Mouse (Mus musculus): ENCODE results near the gene Aak1. TPM values are rescaled to one million over a fixed set of nuclear protein-coding genes. Genes with fewer than 3 reads are reported as not detected.
A peak's percentile ranks its signal among the peaks of the same experiment; 100 is the strongest.

Gene Aak1
- polyA plus RNA-seq, 1 experiment from 2014 or later, result 16.9 TPM

DNA sequence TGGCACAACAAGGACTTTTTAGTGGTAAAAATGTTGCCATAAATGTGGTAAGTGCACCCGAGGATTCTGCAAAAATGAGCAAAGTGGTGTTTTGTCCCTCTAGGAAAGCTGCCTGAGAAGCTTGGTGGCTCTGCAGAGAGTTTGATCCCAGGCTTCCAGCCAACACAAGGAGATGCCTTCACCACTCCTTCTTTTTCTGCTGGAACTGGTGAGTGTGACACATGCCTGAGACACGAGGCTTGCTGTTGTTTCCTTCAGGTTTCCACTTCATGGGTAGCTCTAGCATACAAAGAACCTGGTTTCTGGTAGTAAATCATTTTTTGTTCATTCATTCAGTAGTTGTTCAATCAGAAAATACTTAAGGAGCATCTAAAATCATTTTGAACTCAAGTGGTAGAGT is 117.8 kb downstream of the Aak1 start:
- no peak overlapping the region for H3K9ac ChIP-seq
- H3K36me3 ChIP-seq, result peaks cover 79% of the 10 kb centered on the region
- no peak overlapping the region for H3K27ac ChIP-seq
- H3K9me3 ChIP-seq, result no peaks in the 10 kb centered on the region
- 84% methylated on average over 2 of the region's 2 CpGs for WGBS
- H3K4me3 ChIP-seq, result no peak overlapping the region
- no peak overlapping the region for H3K4me2 ChIP-seq
- no peaks in the 10 kb centered on the region for H3K27me3 ChIP-seq
- H3K4me1 ChIP-seq, result no peaks in the 10 kb centered on the region
- no peak for ATAC-seq (ENCODE audit: insufficient number of reproducible peaks, insufficient read depth, low FRiP score, low TSS enrichment, low read depth)

- Histone ChIP-seq H3K4me1 (no peaks in the 10 kb centered on the region), H3K36me3 (peaks cover 67% of the 10 kb centered on the region), H3K9ac (no peak overlapping the region), H3K4me3 (no peak overlapping the region), H3K27ac (no peak overlapping the region), H3K9me3 (no peaks in the 10 kb centered on the region), H3K27me3 (no peaks in the 10 kb centered on the region), H3K4me2 (no peak overlapping the region)
- 95% methylated on average over 4 of the region's 4 CpGs for WGBS
- no peak for ATAC-seq (ENCODE audit: insufficient number of reproducible peaks, insufficient read depth, low FRiP score, low TSS enrichment, low read depth)
Measured at GRCm38 (mm10) chr6:86973956-86974355, 124.6 kb downstream of the Aak1 start.

GRCm38 (mm10) chr6:86978156-86978908 is 129.0 kb downstream of the Aak1 start:
- H3K9me3 ChIP-seq, result no peaks in the 10 kb centered on the region
- H3K36me3 ChIP-seq, result peaks cover 48% of the 10 kb centered on the region
- no peak overlapping the region for H3K4me2 ChIP-seq
- no peak overlapping the region for H3K9ac ChIP-seq
- ATAC-seq (ENCODE audit: insufficient number of reproducible peaks, insufficient read depth, low FRiP score, low TSS enrichment, low read depth), result no peak
- H3K27me3 ChIP-seq, result no peaks in the 10 kb centered on the region
- peaks cover 3% of the 10 kb centered on the region; the same call in 1 of the 2 replicates for H3K4me1 ChIP-seq
- H3K27ac ChIP-seq, result no peak overlapping the region
- WGBS, result 92% methylated on average over 8 of the region's 8 CpGs
- H3K4me3 ChIP-seq, result no peak overlapping the region

- Histone ChIP-seq H3K9ac (no peak overlapping the region), H3K27me3 (no peaks in the 10 kb centered on the region), H3K36me3 (peaks cover 48% of the 10 kb centered on the region), H3K27ac (no peak overlapping the region), H3K4me1 (peaks cover 3% of the 10 kb centered on the region; the same call in 1 of the 2 replicates), H3K4me2 (no peak overlapping the region), H3K9me3 (no peaks in the 10 kb centered on the region), H3K4me3 (no peak overlapping the region)
- ATAC-seq (ENCODE audit: insufficient number of reproducible peaks, insufficient read depth, low FRiP score, low TSS enrichment, low read depth), result no peak
- 74% methylated on average over 6 of the region's 6 CpGs for WGBS
Measured at GRCm38 (mm10) chr6:86978909-86979265, 129.6 kb downstream of the Aak1 start.

DNA sequence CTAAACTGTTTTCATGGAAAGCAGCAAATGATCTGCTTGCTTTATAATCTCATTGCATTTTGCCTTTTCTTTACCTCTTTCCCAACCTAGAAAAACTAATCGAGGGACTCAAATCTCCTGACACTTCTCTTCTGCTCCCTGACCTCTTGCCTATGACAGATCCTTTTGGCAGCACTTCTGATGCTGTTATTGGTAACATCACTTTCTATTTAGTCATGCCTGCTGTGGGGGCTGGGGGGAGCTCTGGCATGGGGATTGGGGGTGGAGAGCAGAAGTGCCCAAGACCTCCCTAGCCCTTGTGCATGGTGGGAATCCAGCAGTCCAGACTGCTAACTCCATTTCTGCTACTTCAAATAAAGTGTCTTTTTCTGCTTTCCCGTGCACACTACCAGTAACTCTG is 131.9 kb downstream of the Aak1 start:
- 67% methylated on average over 2 of the region's 2 CpGs for WGBS
- Histone ChIP-seq H3K27me3 (no peaks in the 10 kb centered on the region), H3K36me3 (peaks cover 47% of the 10 kb centered on the region), H3K4me3 (no peak overlapping the region), H3K4me1 (peaks cover 3% of the 10 kb centered on the region; the same call in 1 of the 2 replicates), H3K27ac (no peak overlapping the region), H3K9ac (0 out of 2 replicates have a peak overlapping the region, but pooled peaks have one; percentile 11), H3K4me2 (no peak overlapping the region), H3K9me3 (no peaks in the 10 kb centered on the region)
- ATAC-seq (ENCODE audit: insufficient number of reproducible peaks, insufficient read depth, low FRiP score, low TSS enrichment, low read depth), result no peak

- H3K4me1 ChIP-seq, result peaks cover 3% of the 10 kb centered on the region; the same call in 1 of the 2 replicates
- no peak overlapping the region for H3K9ac ChIP-seq
- H3K36me3 ChIP-seq, result peaks cover 26% of the 10 kb centered on the region
- H3K9me3 ChIP-seq, result no peaks in the 10 kb centered on the region
- H3K4me2 ChIP-seq, result no peak overlapping the region
- 87% methylated on average over 8 of the region's 8 CpGs for WGBS
- H3K27ac ChIP-seq, result no peak overlapping the region
- no peak for ATAC-seq (ENCODE audit: insufficient number of reproducible peaks, insufficient read depth, low FRiP score, low TSS enrichment, low read depth)
- H3K27me3 ChIP-seq, result no peaks in the 10 kb centered on the region
- H3K4me3 ChIP-seq, result no peak overlapping the region
Measured at GRCm38 (mm10) chr6:86985314-86986106, 136.2 kb downstream of the Aak1 start.

DNA sequence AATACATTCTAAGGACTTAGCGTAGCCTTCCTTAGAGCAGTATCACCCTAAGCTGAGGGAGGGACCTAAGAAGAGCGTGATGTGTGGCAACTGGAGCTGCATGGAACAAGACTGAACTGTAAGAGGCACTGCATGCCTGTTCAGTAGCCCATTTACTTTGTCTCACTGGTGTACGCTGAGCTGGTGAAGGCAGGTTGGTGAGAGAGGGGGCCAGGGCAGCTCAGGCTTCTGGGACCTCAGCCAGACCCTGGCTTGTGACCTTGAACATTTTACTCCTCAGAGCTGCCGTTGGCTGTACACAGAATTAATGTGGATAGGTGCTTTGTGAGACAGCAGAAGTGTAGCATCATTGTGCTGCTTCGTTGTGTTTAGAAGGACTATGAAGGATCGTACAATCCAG is 140.3 kb downstream of the Aak1 start:
- Histone ChIP-seq H3K9me3 (no peaks in the 10 kb centered on the region), H3K4me3 (no peak overlapping the region), H3K36me3 (peaks cover 21% of the 10 kb centered on the region), H3K4me1 (no peaks in the 10 kb centered on the region), H3K4me2 (no peak overlapping the region), H3K27me3 (no peaks in the 10 kb centered on the region), H3K9ac (0 out of 2 replicates have a peak overlapping the region, but pooled peaks have one; percentile 21), H3K27ac (no peak overlapping the region)
- WGBS, result 91% methylated on average over 6 of the region's 6 CpGs
- ATAC-seq (ENCODE audit: insufficient number of reproducible peaks, insufficient read depth, low FRiP score, low TSS enrichment, low read depth), result no peak

GRCm38 (mm10) chr6:86991041-86991440 is 141.7 kb downstream of the Aak1 start:
- H3K4me2 ChIP-seq, result no peak overlapping the region
- H3K4me1 ChIP-seq, result no peaks in the 10 kb centered on the region
- H3K4me3 ChIP-seq, result no peak overlapping the region
- H3K9ac ChIP-seq, result no peak overlapping the region
- no peaks in the 10 kb centered on the region for H3K27me3 ChIP-seq
- H3K36me3 ChIP-seq, result peaks cover 23% of the 10 kb centered on the region
- WGBS, result 90% methylated on average over 3 of the region's 3 CpGs
- ATAC-seq (ENCODE audit: insufficient number of reproducible peaks, insufficient read depth, low FRiP score, low TSS enrichment, low read depth), result no peak
- no peaks in the 10 kb centered on the region for H3K9me3 ChIP-seq
- no peak overlapping the region for H3K27ac ChIP-seq

- H3K4me2 ChIP-seq, result no peak overlapping the region
- H3K4me1 ChIP-seq, result no peaks in the 10 kb centered on the region
- 93% methylated on average over 8 of the region's 8 CpGs for WGBS
- ATAC-seq (ENCODE audit: insufficient number of reproducible peaks, insufficient read depth, low FRiP score, low TSS enrichment, low read depth), result no peak
- no peak overlapping the region for H3K4me3 ChIP-seq
- no peak overlapping the region for H3K9ac ChIP-seq
- H3K27ac ChIP-seq, result no peak overlapping the region
- peaks cover 32% of the 10 kb centered on the region for H3K36me3 ChIP-seq
- no peaks in the 10 kb centered on the region for H3K27me3 ChIP-seq
- no peaks in the 10 kb centered on the region for H3K9me3 ChIP-seq
Measured at GRCm38 (mm10) chr6:86992349-86992748, 143.0 kb downstream of the Aak1 start.

- Histone ChIP-seq H3K4me1 (no peaks in the 10 kb centered on the region), H3K9ac (no peak overlapping the region), H3K9me3 (no peaks in the 10 kb centered on the region), H3K27ac (no peak overlapping the region), H3K4me2 (no peak overlapping the region), H3K36me3 (peaks cover 42% of the 10 kb centered on the region), H3K4me3 (no peak overlapping the region), H3K27me3 (no peaks in the 10 kb centered on the region)
- no peak for ATAC-seq (ENCODE audit: insufficient number of reproducible peaks, insufficient read depth, low FRiP score, low TSS enrichment, low read depth)
- 75% methylated on average over 4 of the region's 4 CpGs for WGBS
Measured at GRCm38 (mm10) chr6:86994254-86994653, 144.9 kb downstream of the Aak1 start.

- peaks cover 38% of the 10 kb centered on the region for H3K36me3 ChIP-seq
- H3K4me2 ChIP-seq, result no peak overlapping the region
- H3K4me3 ChIP-seq, result no peak overlapping the region
- H3K9me3 ChIP-seq, result no peaks in the 10 kb centered on the region
- no peaks in the 10 kb centered on the region for H3K4me1 ChIP-seq
- H3K9ac ChIP-seq, result no peak overlapping the region
- WGBS, result 85% methylated on average over 5 of the region's 5 CpGs
- H3K27me3 ChIP-seq, result no peaks in the 10 kb centered on the region
- no peak overlapping the region for H3K27ac ChIP-seq
- ATAC-seq (ENCODE audit: insufficient number of reproducible peaks, insufficient read depth, low FRiP score, low TSS enrichment, low read depth), result no peak
Measured at GRCm38 (mm10) chr6:86996629-86997307, 147.5 kb downstream of the Aak1 start.

Measured in embryonic facial prominence, embryonic 13.5 days (tissue).